Mouse (Mus musculus): ENCODE data around the gene Man2b1. TPM values are rescaled to one million over a fixed set of nuclear protein-coding genes. Genes with fewer than 3 reads are reported as not detected.
"Not testable (repeated sequence)": the region's sequence is repeated elsewhere in the genome, so short reads cannot be mapped to it uniquely, and the experiment has no call there.

The Man2b1 gene
- polyA plus RNA-seq, 1 experiment from 2014 or later, result 15.4 TPM

DNA sequence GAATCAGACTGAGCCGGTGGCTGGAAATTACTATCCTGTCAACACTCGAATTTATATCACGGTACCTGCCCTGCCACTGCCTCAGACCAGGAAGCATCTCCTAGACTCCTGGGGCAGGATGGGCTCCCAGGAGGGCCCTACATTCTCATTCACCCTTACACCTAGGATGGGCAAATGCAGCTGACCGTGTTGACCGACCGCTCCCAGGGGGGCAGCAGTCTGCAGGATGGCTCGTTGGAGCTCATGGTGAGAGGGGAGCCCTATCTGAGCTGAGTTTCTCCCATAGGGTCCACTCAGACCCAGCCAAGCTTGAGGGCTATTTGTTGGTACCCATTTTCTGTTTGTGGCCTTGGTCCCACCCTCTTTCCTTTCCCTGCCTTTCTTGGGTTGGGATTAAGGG lies 12.5 kb downstream of the Man2b1 start:
- H3K36me3 ChIP-seq (ENCODE audit: control insufficient read depth, insufficient read depth, low read length), result 0 out of 2 replicates have a peak, but pooled peaks cover 9% of the 10 kb centered on the region
- ATAC-seq (ENCODE audit: low read depth), result no peak

DNA sequence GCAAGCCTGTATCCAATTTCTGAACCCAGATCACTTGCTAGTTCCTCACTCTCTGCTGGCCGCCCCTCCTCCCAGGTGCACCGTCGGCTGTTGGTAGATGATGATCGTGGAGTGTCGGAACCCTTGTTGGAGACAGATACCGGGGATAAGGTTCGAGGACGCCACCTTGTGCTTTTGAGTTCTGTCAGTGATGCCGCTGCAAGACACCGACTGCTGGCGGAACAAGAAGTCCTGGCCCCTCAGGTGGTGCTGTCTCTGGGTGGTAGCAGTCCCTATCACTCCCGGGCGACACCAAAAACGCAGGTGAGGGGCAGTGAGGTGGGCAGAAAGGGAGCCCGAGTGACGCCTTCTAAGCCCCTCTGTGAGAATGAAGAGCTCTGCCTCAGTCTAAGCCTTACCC lies 13.1 kb downstream of the Man2b1 start:
- Histone ChIP-seq H3K9me3 (ENCODE audit: control insufficient read depth, low read length) (no peaks in the 10 kb centered on the region), H3K27ac (ENCODE audit: low read depth, low read length) (no peak overlapping the region), H3K9ac (replicated peaks; ENCODE audit: low read depth, low read length) (no peak overlapping the region), H3K4me1 (ENCODE audit: control insufficient read depth, insufficient read depth, low read length) (no peaks in the 10 kb centered on the region), H3K36me3 (ENCODE audit: control insufficient read depth, insufficient read depth, low read length) (0 out of 2 replicates have a peak, but pooled peaks cover 9% of the 10 kb centered on the region), H3K27me3 (ENCODE audit: control insufficient read depth, insufficient read depth, low read length) (no peaks in the 10 kb centered on the region), H3K4me3 (ENCODE audit: low read depth, low read length) (no peak overlapping the region), H3K4me2 (ENCODE audit: low read depth, low read length) (no peak overlapping the region)
- 95% methylated on average over 16 of the region's 16 CpGs for WGBS
- ATAC-seq (ENCODE audit: low read depth), result no peak

More for the DNA sequence above, 12.5 kb downstream of the Man2b1 start:
- 98% methylated on average over 7 of the region's 7 CpGs for WGBS
- H3K27me3 ChIP-seq (ENCODE audit: control insufficient read depth, insufficient read depth, low read length), result no peaks in the 10 kb centered on the region
- no peak overlapping the region for H3K27ac ChIP-seq (ENCODE audit: low read depth, low read length)
- no peak overlapping the region for H3K4me3 ChIP-seq (ENCODE audit: low read depth, low read length)
- H3K4me2 ChIP-seq (ENCODE audit: low read depth, low read length), result no peak overlapping the region
- H3K9ac ChIP-seq (replicated peaks; ENCODE audit: low read depth, low read length), result no peak overlapping the region
- no peaks in the 10 kb centered on the region for H3K9me3 ChIP-seq (ENCODE audit: control insufficient read depth, low read length)
- H3K4me1 ChIP-seq (ENCODE audit: control insufficient read depth, insufficient read depth, low read length), result no peaks in the 10 kb centered on the region

DNA sequence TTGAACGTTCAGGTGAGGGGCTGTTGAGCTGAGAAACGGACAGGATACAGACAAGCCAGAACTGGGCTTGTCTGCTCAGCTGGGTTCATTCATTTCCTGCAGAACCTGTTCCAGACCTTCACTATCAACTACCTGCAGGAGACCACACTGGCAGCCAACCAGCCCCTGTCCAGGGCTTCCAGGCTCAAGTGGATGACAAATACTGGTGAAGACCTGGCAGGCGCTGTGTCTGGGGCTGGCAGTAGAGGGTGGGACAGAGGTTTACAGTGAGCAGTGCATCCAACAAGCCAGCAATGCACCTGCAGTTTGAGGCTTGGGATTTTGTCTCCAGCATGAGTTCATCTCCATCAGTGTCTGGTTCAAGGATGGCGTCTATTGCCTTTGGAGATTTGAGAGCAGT lies 13.8 kb downstream of the Man2b1 start:
- Histone ChIP-seq H3K4me1 (ENCODE audit: control insufficient read depth, insufficient read depth, low read length) (no peaks in the 10 kb centered on the region), H3K4me3 (ENCODE audit: low read depth, low read length) (no peak overlapping the region), H3K9me3 (ENCODE audit: control insufficient read depth, low read length) (no peaks in the 10 kb centered on the region), H3K36me3 (ENCODE audit: control insufficient read depth, insufficient read depth, low read length) (0 out of 2 replicates have a peak, but pooled peaks cover 9% of the 10 kb centered on the region), H3K9ac (replicated peaks; ENCODE audit: low read depth, low read length) (no peak overlapping the region), H3K27me3 (ENCODE audit: control insufficient read depth, insufficient read depth, low read length) (no peaks in the 10 kb centered on the region), H3K27ac (ENCODE audit: low read depth, low read length) (no peak overlapping the region), H3K4me2 (ENCODE audit: low read depth, low read length) (no peak overlapping the region)
- WGBS, result 89% methylated on average over 4 of the region's 4 CpGs
- no peak for ATAC-seq (ENCODE audit: low read depth)

- H3K4me1 ChIP-seq (ENCODE audit: control insufficient read depth, insufficient read depth, low read length), result no peaks in the 10 kb centered on the region
- H3K4me3 ChIP-seq (ENCODE audit: low read depth, low read length), result no peak overlapping the region
- H3K4me2 ChIP-seq (ENCODE audit: low read depth, low read length), result no peak overlapping the region
- no peak for ATAC-seq (ENCODE audit: low read depth)
- H3K27ac ChIP-seq (ENCODE audit: low read depth, low read length), result no peak overlapping the region
- 0 out of 2 replicates have a peak, but pooled peaks cover 5% of the 10 kb centered on the region for H3K36me3 ChIP-seq (ENCODE audit: control insufficient read depth, insufficient read depth, low read length)
- no peaks in the 10 kb centered on the region for H3K27me3 ChIP-seq (ENCODE audit: control insufficient read depth, insufficient read depth, low read length)
- no peak overlapping the region for H3K9ac ChIP-seq (replicated peaks; ENCODE audit: low read depth, low read length)
- WGBS, result 83% methylated on average over 4 of the region's 4 CpGs
- no peaks in the 10 kb centered on the region for H3K9me3 ChIP-seq (ENCODE audit: control insufficient read depth, low read length)
Measured at GRCm38 (mm10) chr8:85100076-85100665, 17.1 kb downstream of the Man2b1 start.

- Histone ChIP-seq H3K4me2 (ENCODE audit: low read depth, low read length) (no peak overlapping the region), H3K4me1 (ENCODE audit: control insufficient read depth, insufficient read depth, low read length) (no peaks in the 10 kb centered on the region), H3K36me3 (ENCODE audit: control insufficient read depth, insufficient read depth, low read length) (peaks cover 19% of the 10 kb centered on the region; the same call in 1 of the 2 replicates), H3K9me3 (ENCODE audit: control insufficient read depth, low read length) (no peaks in the 10 kb centered on the region), H3K4me3 (ENCODE audit: low read depth, low read length) (no peak overlapping the region), H3K27me3 (ENCODE audit: control insufficient read depth, insufficient read depth, low read length) (no peaks in the 10 kb centered on the region), H3K27ac (ENCODE audit: low read depth, low read length) (no peak overlapping the region), H3K9ac (replicated peaks; ENCODE audit: low read depth, low read length) (no peak overlapping the region)
- no peak for ATAC-seq (ENCODE audit: low read depth)
- 93% methylated on average over 10 of the region's 10 CpGs for WGBS
Measured at GRCm38 (mm10) chr8:85113241-85113640, 30.2 kb downstream of the Man2b1 start.

DNA sequence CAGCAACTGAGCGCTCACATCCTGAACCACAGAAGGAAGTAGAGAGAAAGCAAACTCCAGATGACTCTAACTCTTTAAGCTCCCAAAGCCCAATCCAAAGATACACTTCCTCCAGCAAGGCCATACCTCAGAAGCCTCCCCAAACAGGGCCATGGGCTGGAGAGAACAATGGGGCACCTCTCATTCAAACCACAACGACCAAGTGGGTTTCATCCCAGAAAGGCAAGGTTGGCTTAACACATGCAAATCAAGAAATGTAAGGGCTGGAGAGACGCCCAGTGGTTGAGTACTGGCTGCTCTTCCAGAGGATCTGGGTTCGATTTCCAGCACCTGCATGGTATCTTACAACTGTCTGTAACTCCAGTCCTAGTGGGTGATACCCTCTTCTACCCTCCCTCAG lies 32.4 kb downstream of the Man2b1 start:
- H3K4me3 ChIP-seq (ENCODE audit: low read depth, low read length), result no peak overlapping the region
- no peak overlapping the region for H3K9ac ChIP-seq (replicated peaks; ENCODE audit: low read depth, low read length)
- H3K27me3 ChIP-seq (ENCODE audit: control insufficient read depth, insufficient read depth, low read length), result no peaks in the 10 kb centered on the region
- no peak overlapping the region for H3K27ac ChIP-seq (ENCODE audit: low read depth, low read length)
- peaks cover 8% of the 10 kb centered on the region; the same call in 1 of the 2 replicates for H3K36me3 ChIP-seq (ENCODE audit: control insufficient read depth, insufficient read depth, low read length)
- ATAC-seq (ENCODE audit: low read depth), result no peak
- H3K4me2 ChIP-seq (ENCODE audit: low read depth, low read length), result no peak overlapping the region
- 78% methylated on average over 4 of the region's 4 CpGs for WGBS
- no peaks in the 10 kb centered on the region for H3K9me3 ChIP-seq (ENCODE audit: control insufficient read depth, low read length)
- no peaks in the 10 kb centered on the region for H3K4me1 ChIP-seq (ENCODE audit: control insufficient read depth, insufficient read depth, low read length)

GRCm38 (mm10) chr8:85116984-85117383 lies 33.9 kb downstream of the Man2b1 start:
- H3K9ac ChIP-seq (replicated peaks; ENCODE audit: low read depth, low read length), result no peak overlapping the region
- H3K27me3 ChIP-seq (ENCODE audit: control insufficient read depth, insufficient read depth, low read length), result no peaks in the 10 kb centered on the region
- no peak for ATAC-seq (ENCODE audit: low read depth)
- no peaks in the 10 kb centered on the region for H3K9me3 ChIP-seq (ENCODE audit: control insufficient read depth, low read length)
- no peaks in the 10 kb centered on the region for H3K36me3 ChIP-seq (ENCODE audit: control insufficient read depth, insufficient read depth, low read length)
- H3K4me3 ChIP-seq (ENCODE audit: low read depth, low read length), result no peak overlapping the region
- no peak overlapping the region for H3K4me2 ChIP-seq (ENCODE audit: low read depth, low read length)
- no peak overlapping the region for H3K27ac ChIP-seq (ENCODE audit: low read depth, low read length)
- H3K4me1 ChIP-seq (ENCODE audit: control insufficient read depth, insufficient read depth, low read length), result no peaks in the 10 kb centered on the region
- 93% methylated on average over 7 of the region's 7 CpGs for WGBS

GRCm38 (mm10) chr8:85119052-85119981 lies 36.2 kb downstream of the Man2b1 start:
- 0 out of 2 replicates have a peak overlapping the region, but pooled peaks have one; percentile 52 for H3K27ac ChIP-seq (ENCODE audit: low read depth, low read length)
- peak overlapping the region; percentile 65 for H3K4me3 ChIP-seq (ENCODE audit: low read depth, low read length)
- no peaks in the 10 kb centered on the region for H3K36me3 ChIP-seq (ENCODE audit: control insufficient read depth, insufficient read depth, low read length)
- H3K4me1 ChIP-seq (ENCODE audit: control insufficient read depth, insufficient read depth, low read length), result no peaks in the 10 kb centered on the region
- ATAC-seq (ENCODE audit: low read depth), result peak; percentile 86
- peak overlapping the region; percentile 68 for H3K9ac ChIP-seq (replicated peaks; ENCODE audit: low read depth, low read length)
- no peaks in the 10 kb centered on the region for H3K27me3 ChIP-seq (ENCODE audit: control insufficient read depth, insufficient read depth, low read length)
- H3K9me3 ChIP-seq (ENCODE audit: control insufficient read depth, low read length), result no peaks in the 10 kb centered on the region
- WGBS, result 9% methylated on average over 37 of the region's 37 CpGs
- H3K4me2 ChIP-seq (ENCODE audit: low read depth, low read length), result peak overlapping the region; percentile 73

GRCm38 (mm10) chr8:85120251-85120650 lies 37.2 kb downstream of the Man2b1 start:
- not testable (repeated sequence) for H3K4me1 ChIP-seq (ENCODE audit: control insufficient read depth, insufficient read depth, low read length); H3K36me3 ChIP-seq (ENCODE audit: control insufficient read depth, insufficient read depth, low read length); H3K4me2 ChIP-seq (ENCODE audit: low read depth, low read length); H3K4me3 ChIP-seq (ENCODE audit: low read depth, low read length); H3K27me3 ChIP-seq (ENCODE audit: control insufficient read depth, insufficient read depth, low read length); H3K27ac ChIP-seq (ENCODE audit: low read depth, low read length); ATAC-seq (ENCODE audit: low read depth); H3K9me3 ChIP-seq (ENCODE audit: control insufficient read depth, low read length); H3K9ac ChIP-seq (replicated peaks; ENCODE audit: low read depth, low read length)
- 79% methylated on average over 5 of the region's 5 CpGs for WGBS

Data from neural tube, embryonic 14.5 days (tissue).